Mouse (Mus musculus) liver (tissue): ENCODE data around the gene AL607142.1.

Experiments
- DNase-seq: peaks from one replicate; pipeline ENCODE4 v3.0.0-alpha.2; 2020; ENCODE audit warnings: mixed read lengths

The AL607142.1 gene

DNA sequence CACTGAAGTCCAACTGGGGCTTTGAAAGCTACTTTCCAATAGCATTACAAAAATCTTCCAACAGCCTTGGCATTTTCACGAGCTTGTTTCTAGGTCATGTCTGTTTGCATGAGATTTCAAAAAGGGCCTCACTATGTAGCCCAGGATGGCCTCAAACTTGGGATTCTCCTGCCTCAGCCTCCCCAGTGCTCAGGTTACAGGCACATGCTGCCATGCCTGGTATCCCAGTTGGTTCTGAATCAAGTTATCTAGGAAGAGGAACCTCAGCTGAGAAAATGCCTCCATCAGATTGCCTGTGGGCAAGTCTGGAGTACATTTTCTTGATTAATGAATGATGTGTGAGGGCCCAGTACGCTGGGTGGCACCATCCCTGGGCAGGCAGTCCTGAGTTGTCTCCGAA, 6.6 kb upstream of the AL607142.1 start:
- no peak for DNase-seq

DNA sequence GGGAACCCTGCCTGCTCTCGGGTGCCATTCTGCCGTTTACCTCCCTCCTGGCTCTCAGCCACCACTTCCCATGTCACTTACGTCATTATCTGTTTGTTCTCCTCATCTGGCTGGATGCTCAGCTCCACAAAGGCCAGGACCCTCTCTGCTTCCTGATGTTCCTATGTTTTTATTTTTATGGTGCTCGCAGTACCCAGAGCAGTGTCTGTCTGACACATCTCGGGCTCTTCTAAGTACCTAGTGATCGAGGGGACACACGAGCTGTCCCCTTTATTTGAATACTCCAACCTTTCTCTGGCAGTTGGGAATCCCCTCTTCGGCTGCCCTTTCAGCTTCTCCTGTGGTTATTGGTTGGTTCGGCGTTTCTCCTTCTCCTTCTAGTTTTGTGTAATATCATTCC, 6.0 kb upstream of the AL607142.1 start:
- no peak for DNase-seq

DNA sequence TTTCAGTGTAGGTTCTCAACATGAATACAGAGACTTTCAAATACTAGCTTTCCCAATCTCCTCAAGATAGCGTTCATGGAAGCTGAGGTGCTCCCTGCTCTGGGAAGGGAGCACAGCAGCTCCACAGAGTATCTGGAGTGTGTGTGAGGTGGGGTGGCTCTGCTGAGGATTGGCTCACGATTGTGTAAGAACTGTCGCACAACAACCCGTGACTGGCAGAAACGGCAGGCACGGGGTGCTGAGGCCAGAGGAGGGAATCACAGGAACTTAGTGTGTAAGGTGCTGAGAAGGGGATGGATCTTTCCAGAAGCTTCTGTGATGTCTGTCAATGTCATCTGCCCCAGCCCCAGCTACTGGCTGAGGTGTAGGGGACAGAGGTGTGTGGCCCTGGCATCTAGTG, 3.1 kb upstream of the AL607142.1 start:
- DNase-seq, result no peak

DNA sequence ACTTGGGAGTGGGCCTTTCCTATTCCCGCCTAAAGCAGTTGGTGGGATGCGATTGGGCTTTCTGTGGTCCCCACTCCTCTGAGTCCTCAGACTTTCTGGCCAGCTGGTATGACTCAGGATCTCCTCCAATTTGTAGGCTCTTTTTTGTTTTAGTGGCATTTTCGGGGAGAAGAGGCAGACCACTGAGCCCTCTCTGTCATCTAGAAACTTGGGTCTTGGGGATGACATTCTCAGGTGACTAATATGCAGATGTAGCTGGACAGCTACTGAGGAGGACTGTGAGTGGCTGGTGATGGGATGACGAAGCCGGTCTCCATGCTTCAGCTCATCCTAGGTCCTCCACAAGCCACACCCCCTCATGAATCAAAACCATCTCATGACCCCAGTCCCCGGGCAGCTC, 2.6 kb upstream of the AL607142.1 start:
- no peak for DNase-seq

DNA sequence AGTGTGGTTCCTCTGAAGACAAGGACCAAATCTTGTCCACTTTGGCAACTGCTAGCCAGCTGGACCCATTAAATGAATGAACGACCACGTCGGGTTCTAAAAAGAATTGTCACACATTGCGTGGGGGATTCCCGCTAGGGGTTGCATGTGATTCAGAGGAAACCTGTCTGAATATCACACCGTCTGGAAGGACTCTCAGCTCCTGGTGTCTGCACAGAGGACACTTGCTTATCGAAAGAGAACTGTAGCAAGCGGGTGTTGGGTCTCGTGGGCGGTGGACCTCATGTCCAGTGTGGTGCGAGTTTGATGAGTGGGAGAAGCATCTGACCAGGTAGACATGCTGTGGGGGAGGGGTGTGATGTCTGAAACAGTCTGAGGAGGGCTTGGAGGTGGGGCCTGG, 2.0 kb upstream of the AL607142.1 start:
- no peak for DNase-seq

DNA sequence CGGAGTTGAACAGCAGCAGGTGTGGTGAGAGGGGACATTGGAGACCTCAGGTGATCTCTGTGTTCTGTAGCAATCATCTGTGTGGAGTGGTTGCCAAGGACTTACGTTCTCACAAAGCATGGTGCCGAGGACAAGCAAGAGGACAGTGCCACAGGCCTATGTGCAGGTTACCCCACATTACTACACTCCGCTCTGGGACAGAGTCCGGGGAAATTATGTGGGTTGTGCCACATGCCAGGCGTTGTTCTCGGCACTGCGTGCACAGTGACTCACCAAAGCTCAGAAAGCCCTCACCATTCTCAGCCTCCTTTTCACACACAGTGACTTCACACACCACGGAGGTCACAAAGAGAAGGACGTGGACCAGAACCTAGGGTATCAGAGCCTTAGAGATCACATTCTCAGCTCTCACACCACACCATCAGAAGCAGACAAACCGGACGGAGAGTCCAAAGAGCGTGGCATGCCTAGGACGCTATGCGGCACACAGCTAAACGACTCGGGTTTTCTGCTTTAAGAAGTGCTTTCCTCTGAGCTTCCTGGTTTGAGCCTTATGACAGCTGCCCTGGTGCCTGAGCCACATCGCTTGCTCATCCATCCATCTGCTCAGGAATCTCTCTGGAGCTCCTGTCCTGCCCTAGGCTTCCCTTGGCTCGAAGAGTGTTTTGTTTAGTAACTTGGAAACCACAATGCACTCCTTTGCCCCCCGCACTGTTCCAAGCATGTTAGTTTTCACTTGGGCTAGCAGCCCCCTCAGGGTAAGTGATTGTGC, 1.3 kb upstream of the AL607142.1 start:
- no peak for DNase-seq

DNA sequence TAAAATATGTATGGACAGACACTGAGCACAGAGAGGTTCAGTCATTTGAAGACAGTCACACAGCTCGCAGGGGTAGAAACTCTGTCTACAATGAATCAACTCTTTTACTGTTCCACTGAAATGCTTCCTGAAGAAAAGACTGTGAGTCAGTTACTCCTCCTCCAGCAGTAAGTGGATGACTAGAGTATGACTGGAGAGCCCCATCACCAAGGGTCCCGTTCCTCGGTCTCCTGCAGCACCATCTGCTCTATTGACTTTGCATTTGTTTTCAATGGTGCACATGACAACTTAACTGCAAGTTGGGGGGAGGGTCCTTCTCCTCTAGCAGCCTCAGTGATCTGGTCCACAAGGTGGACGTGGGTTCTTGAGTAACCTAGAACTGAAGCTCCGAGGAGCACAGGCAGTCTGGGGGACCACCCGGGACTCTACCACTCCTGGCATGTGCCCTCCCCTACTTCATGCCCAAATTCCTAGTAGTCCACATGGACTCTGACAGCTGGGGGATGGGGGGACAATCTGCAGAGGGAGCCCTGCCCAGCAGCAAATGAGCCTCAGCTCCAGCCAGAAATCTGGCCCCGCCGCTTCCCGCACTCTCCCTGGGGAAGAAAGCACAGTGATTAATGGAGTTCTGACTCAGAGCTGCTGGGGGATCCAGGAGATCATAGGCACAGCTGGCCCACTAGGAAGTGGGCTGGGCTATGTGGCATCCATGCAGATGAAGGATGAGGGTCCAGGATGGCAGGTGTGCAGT, 2.2 kb downstream of the AL607142.1 start:
- no peak for DNase-seq

DNA sequence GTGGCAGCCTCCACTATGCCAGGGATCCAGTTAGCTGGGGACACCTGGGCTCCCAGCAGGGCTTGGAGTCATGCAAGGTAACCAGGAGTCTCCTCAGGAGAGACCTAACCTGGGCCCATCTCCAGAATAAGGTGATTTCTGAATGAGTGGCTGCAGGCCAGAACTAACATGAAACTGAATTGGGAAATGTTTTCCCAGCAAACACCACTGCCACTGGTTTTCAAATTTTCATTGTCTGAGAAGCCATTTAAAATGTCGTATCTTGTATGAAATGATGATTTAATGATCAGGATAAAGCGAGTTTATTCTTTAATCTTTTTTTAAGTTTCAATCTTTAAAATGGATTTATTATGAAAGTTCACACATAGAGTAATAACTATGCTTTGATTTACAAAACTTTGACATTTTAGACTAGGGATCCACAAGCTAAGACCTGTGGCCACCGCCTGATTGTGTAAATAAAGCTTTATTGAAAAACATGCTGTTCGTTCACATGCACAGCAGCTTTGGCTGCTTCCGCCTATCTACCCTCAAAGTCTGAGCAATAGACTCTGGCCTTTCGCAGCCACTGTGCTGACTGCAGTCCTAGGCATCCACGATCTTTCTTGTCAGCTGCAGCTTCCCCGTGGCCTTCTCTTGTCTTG, 2.9 kb downstream of the AL607142.1 start:
- DNase-seq, result no peak

DNA sequence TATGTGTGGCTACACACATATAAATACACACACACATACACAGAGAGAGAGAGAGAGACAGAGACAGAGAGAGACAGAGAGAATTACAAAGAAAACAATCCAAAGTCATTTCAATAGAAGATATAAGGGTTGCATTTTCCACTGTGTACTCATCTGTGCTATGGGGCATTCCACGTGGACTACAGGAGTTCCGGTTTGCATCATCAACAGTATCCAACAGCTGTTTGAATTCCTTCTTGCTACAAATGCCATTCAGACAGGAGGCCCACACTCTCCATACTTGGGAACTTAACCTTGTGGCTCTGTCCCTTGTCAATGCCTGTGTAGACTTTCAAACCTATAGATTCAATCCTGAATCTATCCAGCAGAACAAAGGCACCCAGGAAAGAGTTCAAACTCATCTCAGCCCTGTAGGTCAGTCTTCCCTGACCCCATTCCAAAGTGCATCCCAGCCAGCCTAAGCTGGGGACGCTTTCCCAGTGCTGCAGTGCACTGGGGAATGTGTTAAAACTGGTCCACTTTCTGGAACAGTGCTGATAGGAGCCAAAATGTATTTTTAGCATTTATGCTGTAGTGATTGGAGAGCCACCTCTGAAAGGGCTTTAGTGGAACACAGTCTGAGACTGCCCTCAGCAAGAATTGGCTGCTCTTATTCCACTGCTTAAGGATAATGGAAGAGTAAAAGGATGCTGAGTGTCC, 4.2 kb downstream of the AL607142.1 start:
- DNase-seq, result no peak

DNA sequence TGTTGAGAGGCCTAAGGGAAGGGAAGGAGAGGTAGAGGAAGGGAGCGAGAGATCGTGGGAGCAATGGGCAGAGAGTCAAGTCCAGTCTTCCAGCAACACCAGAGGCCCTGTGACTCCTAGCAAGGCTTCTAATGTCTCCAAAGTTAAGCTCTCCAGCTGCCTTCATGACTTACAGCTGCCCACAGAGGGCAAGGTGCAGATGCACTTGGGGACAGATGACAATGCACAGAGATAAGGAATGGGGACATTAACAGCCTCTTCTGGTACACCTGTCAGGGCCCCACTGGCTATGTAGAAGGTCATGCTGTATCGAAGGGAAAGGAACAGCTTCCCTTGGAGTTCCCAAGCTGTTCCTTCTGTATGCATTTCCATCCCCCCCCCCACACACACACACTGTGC, 4.8 kb downstream of the AL607142.1 start:
- DNase-seq, result no peak

DNA sequence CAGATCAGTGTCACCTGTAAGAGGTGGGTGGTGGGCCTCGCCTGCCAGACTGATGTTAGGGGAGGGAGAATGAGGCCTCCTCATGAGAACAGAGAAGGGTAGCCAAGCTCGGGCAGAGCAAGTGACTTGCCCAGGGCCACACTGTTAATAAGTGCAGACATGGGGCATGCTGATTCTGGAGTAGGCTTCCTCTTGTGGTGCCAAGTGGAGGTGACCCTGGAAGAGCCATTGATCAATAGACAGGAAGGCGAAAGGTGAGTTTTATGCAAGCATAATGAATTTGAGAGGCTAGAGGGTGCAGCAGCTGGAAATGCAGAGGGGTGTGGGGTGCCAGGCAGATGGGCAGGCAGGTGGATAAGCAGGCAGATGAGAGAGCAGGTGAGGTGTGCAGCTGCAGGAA, 6.6 kb downstream of the AL607142.1 start:
- no peak for DNase-seq

DNA sequence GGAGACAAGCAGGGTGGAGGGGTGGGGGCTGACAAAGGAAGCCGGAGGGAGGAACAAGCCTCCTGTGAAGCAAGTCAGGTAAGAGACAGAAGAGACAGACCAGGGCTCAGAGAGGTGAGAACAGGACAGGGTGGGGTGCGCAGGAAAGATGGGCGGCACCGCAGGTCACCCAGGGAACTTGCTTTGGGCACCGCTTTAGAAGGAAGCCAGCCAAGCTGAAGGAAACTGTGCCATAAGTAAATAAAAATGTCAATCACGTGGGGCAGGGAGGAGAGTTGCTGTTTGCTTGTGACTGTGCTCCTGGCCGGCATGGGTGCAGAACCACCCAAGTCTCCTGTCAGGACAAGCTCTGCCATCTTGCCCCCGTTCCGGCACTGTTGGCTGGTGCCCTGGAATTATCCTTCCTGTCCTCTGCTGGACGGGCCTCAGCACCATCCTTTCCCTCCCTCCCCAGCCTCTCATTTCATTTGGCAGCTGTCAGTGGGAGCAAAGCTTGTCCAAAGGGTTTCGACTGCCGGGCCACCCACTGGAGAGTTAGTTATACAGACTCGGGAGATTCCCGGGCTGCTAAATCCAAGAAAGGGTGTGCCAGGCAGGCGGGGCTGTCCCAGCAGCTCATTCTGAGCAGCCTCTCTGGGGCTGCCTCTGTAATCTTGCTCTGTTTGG, 7.2 kb downstream of the AL607142.1 start:
- DNase-seq, result no peak

DNA sequence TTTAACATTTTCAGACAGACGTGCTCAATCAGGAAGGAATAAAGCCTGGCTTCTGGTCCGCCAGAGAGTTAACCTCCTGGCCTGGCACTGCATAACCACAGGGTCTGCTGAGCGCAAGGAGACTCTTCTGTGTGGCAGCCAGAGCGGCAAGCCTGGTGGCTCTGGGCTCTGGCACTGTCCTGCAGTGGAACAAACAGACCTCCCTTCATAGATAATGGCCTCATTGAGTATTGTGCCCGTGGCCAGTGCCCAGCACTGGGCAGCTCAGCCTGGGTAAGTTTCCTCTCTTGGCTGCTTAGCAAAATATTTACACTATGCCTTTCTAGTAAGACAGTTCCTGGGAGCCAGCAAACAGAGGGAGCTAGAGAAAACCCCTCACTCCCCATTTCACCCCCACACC, 9.3 kb downstream of the AL607142.1 start:
- no peak for DNase-seq

DNA sequence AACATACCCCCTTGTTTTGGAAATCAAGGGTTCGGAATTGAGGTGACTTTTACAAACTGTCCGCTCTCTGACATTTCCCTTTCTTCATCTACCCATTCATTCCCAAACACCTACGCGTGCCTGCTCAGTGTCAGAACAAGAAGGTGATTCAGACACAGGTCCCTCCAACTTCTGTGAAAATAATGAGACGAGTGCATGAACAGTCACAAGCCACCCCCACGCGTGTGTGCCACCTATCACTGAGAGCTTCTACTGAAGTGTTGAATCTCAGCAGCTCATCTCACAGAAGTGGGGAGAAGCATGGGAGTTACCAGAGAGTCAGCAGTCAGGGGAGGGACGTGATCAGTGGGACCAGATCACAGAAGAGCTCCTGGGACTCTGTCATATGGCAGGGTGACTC, 12.5 kb downstream of the AL607142.1 start:
- DNase-seq, result no peak

DNA sequence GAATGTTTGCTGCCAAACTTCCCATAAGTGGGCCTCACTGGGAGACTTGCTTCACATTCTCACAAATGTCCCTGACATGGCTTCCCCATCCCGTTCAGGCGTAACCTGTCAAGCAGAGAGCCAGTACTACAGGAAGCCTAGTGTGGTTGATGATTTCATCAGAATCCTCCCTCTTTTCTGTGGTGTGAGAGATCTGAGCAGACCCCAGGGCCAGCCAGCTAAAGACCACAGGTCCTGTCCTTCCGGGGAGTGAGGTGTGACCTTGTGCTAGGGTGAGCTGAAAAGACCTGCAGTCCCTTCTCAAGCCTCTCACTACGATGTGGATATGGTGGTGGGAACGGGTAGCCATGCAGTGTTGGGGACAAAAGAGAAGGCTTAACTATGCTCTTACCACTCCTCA, 17.7 kb downstream of the AL607142.1 start:
- DNase-seq, result no peak

DNA sequence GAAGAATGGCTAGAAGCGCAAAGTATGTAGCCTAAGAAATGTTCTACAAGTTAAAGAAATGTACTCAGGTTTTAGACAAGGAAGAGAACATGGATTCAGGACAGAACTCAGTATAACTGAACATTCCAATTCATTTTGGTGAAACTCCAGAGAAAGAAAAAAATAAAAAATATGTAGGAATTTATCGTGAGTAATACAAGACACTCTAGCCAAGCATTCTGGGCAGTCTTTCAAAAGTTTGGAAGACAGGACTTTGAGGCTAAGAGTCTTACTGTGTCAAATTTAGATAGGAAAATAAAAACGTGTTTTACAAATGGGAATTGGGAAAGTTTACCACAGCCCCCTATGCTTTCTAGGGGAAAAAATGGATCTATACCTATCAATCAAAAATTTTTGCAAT, 18.9 kb downstream of the AL607142.1 start:
- DNase-seq, result no peak

DNA sequence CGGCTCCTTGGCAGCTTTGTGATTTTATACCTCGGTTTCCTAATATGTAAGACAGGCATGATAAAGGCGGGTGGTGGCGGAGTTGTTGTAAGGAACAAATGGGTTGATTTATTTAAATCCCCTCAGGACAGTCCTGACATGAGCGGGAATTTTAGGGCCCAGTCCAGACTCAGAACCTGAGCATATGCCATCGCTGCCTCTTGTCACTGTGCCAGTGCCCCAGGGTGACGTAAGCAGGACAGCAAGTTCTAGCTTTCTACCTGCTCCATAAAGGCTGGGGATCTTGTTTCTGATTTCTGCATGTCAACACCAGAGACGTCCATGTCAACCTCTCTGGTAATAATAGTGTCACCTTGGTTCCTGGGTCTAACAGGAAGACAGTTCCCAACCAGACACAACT, 24.7 kb downstream of the AL607142.1 start:
- no peak for DNase-seq

DNA sequence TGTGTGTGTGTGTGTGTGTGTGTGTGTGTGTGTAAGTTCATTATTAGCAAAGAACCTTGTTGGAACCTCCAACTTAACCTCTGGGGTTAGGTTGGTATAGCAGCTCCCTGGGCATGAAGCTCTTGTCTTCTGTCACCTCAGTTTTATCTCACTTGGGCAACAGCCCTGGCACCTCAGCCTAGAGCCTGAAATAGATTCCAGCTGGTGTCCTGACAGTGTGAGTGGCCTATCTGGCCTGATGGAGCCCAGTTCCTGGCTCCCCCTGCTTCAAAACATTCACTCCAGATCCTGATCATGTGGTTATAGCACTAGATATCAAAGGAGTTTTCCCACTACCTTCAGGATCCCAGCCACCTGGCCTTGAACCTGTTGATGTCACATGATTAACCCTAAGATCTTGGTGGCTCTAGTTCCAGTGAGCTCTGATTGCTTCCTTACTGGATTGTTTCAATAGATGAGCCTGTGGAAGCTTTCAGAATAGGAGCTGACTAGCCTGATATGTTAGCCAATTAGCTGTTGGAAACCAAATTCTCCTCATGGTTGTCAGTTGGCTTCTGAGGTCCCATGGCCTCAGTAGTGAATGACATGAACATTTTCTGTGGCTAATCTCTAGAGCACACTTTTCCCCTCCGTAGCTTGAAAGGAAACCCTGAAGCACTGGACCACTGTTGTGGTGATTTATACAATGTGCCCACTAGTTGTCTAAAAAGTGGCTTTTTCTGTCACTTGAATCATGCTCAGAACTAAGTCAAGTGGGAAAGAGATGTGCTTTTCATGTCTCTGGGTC, 27.4 kb downstream of the AL607142.1 start:
- no peak for DNase-seq

DNA sequence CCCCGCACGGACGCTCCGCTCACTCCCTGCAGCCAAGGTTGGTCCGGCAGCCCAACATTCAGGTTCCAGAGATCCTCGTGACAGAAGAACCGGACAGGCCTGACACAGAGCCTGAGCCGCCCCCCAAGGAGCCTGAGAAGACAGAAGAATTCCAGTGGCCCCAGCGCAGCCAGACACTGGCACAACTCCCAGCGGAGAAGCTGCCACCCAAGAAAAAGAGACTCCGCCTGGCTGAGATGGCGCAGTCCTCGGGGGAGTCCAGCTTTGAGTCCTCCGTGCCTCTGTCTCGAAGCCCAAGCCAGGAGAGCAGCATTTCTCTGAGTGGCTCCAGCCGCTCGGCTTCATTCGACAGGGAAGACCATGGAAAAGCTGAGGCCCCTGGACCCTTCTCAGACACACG, 32.1 kb downstream of the AL607142.1 start:
- no peak for DNase-seq

DNA sequence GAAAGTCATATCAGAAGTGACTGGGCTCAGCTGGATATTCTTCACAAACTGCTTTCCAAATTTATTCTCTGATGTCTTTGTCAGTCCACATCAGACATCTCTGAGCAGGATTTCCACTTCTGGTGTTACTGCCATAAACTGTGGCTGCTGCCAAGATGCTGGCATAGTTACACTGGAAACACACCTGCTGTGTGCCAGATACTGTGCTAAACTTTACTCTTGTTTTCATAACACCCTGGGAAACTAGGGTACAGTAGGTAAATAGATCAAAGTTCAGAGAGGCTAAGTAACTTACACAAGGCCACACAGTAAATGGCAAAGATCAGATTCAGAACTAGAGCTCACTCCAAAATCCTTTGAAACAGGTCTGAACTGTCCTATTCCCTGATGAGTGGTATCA, 36.4 kb downstream of the AL607142.1 start:
- DNase-seq, result no peak

DNA sequence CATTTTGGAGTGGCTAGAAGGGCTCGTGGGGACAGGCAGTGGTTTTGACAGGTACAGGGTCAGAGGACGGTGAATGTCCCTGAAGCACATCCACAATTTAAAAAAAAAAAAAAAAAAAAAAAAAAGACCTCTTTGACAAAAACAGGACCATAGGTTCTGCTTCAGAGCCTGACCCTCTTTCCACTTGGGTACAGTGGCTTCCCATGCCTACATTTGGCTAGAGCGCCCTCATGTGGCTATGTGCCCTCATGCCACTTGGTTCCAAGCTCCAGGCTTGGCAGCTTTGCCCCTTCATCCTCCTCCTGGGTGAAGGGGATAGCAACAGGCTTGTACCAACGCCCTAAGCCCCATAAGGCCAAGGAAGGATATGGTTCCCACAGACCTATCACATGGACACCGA, 39.8 kb downstream of the AL607142.1 start:
- DNase-seq, result peak; percentile 39

DNA sequence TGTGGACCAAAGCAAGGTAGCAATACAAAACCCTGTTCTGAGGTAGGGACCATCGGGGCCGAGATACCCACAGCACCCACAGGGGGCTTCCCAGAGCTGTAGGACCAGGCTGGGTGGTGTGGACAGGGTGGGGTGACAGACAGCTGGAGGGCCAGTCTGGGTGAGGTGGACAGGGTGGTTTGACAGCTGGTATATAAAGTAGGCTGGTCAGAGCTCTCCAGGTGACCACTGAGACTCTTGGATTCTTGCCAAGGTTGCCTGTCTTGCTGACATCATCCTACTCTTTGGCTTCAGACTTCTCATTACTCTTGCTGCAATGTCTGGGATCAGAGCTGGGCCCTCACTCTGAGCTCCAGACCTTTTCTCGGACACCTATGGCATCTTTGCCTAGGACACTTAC, 41.6 kb downstream of the AL607142.1 start:
- no peak for DNase-seq
